Mouse (Mus musculus): Measurements from ENCODE around the gene Zfp768.
"Not testable (repeated sequence)": the region's sequence is repeated elsewhere in the genome, so short reads cannot be mapped to it uniquely, and the experiment has no call there.

The Zfp768 gene

DNA sequence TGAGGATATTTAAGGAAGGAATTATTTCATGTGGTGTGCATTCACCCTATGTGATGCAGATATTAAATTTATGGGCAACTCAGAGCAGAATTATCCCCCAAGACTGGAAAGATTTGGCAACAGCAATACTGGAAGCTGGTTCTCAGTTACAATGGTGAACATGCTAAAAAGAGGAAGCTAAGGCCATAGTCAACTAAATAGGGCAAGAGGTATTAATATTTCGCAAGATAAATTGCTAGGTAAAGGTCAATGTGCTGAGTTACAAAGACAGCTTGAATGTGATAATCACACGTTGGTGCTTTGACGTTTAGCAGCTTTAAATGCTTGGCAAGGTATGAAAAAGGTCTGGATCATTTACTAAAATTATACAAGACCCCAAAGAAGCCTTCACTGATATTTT, 10.4 kb upstream of the Zfp768 start:
- DNase-seq, result no peak

DNA sequence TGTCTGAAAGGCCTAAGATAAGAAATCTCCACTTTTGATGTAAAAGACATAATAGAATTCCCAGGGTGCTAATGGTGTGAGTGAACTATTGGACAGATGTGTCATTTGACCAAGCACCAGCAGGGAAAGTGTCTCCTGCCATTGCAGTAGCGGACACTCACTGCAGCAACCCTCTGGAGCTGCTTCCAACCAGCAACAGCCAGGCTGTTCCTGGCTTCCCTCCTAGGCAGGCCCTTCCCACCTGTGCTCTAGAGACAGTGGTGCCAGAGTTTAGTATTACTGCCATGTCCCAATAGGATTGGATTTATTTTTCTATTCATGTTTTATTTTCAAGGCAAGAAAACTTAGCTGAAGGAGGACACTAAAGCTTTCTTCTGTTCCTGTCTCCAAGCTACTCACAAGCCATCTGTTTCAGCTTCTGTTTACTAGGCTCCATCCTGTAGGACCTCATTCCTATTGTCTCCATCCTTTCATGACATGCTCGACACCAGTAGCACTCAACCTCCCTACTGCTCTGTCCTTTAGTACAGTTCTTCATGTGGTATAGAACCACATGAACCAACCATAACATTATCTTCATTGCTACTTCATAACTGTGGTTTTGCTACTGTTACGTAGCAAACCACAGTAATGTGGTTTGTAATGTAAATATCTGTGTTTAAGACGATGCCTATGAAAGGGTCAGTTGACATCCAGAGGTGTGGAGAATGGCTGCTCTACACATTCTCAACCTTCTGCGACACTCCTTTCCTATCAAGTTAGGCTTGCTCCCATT, 6.0 kb upstream of the Zfp768 start:
- no peak for DNase-seq

DNA sequence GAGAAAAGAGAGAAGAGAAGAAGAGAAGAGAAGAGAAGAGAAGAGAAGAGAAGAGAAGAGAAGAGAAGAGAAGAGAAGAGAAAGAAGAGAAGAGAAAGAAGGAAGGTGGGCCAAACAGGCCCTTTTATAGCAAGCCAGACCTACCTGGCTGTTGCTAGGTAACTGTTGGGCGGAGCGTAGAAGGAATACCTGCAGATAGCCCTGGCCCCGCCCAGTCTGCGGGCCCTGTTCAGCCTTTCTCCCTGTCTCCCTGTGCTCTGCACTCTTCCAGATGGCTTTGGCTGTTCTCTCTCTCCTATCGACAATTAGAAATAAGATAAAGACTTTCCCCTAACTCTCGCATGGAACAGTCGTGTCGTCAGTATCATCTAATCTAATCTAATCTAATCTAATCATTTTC, 1.3 kb upstream of the Zfp768 start:
- peak; percentile 83 for DNase-seq

DNA sequence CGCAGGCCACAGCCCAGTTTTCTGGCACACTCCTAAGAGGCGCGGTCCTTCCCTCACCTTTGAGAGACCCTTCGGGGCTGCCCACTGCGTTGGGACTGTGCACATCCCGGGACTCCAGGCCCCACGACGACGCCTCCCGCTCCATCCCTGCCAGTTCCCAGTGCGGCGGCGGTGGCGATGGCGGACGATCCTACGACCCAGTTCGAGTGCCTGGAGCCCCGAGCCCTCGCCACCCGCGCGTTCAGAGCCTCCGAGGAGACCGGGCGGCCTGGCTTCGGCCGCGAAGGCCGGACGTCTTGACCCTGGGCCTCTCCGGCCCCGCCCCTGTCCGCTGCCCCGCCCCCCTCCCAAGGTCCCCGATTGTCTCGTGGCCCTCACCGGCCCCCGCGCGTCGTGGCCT, 297 bp downstream of the Zfp768 start:
- peak; percentile 55 for DNase-seq

DNA sequence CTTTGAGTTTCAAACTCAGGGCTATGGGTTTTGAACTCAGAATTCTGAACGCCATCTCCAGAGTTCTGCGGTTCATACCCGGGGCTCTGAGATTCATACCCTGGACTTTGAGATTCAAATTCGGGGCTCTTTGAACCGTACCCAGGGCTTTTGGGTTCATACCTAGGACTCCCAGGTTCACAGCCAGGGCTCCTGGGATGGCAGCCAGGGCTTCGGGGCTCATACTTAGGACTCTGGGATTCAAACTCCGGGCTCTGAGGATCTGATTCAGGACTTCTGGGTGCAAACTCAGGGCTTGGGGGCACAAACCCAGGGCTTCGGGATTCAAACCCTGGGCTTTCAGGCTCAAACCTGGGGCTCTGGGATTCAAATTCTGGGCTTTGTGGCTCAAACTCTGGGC, 1.0 kb downstream of the Zfp768 start:
- DNase-seq, result no peak

DNA sequence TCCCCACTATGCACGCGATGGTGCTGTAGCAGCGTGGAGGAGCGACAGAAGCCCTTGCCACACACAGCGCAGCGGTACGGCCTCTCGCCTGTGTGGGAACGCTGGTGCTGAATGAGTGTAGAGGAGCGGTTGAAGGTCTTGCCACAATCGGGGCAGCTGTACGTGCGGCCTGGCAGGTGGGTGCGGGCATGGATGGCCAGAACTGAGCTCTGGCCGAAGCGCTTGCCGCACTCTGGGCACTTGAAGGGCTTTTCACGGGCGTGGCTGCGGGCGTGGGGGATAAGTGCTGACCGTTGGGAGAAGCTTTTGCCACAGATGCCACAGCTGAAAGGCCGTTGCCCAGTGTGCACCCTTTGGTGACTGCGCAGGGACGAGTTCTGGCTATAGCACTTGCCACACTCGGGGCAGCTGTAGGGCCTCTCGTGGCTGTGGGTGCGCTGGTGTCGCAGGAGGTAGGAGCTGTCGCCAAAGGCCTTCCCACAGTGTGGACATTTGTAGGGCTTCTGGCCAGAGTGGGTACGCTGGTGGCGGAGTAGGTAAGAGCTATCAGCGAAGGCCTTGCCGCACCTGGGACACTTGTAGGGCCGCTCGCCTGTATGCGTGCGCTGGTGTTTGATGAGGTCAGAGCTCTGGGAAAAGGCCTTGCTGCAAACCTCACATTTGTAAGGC, 1.9 kb downstream of the Zfp768 start:
- peak; percentile 19 for DNase-seq

DNA sequence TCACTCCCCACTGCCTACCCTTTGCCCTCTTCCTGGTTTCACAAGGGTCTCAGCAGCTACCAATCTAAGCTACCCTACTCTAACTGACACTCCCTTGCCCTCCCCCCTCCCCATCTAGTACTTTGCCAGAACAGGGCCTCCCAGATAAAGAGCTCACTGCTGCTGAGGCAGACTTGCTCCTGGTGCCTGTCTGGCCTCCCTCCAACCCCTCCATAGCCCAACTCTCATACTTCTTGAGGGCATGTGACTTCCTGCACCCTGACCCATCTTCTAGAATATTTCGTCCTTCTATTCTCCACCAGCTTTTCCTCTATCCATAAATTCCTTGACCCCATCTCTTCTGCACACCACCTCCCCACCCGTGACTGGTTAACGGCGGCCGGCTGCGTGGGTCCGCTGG, 2.5 kb downstream of the Zfp768 start:
- no peak for DNase-seq

DNA sequence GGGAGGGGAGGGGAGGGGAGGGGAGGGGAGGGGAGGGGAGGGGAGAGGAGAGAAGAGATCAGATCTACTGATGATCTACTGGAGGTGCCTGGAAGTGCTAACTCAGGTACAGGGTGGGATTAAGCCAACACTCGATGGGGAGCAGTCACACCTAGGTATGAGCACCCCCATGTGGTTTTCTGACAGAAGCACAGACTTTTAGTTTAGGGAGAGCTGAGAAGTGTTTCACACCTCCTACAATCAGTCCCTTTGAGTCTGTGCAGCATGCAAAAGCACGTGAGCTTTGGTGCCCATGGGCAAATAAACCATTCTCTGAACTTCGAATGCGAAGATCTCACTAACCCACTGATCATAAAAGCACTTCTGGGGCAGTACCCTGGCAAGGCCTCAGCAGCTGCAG, 3.1 kb downstream of the Zfp768 start:
- peak; percentile 16 for DNase-seq

DNA sequence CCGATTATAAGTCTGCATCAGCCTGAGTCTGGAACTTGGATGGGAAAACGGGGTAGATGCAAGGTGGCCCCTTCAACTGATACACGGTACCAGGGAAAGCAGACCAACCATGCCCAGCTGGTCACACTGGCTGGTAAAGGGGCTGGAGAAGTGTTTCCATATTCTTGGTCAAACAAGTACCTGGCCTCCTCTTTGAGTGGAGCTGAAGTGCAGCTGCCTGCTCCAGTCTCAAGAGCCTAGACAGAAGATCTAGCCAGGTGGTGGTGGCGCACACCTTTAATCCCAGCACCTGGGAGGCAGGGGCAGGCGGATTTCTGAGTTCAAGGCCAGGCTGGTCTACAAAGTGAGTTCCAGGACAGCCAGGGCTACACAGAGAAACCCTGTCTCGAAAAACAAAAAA, 3.5 kb downstream of the Zfp768 start:
- not testable (repeated sequence) for DNase-seq

DNA sequence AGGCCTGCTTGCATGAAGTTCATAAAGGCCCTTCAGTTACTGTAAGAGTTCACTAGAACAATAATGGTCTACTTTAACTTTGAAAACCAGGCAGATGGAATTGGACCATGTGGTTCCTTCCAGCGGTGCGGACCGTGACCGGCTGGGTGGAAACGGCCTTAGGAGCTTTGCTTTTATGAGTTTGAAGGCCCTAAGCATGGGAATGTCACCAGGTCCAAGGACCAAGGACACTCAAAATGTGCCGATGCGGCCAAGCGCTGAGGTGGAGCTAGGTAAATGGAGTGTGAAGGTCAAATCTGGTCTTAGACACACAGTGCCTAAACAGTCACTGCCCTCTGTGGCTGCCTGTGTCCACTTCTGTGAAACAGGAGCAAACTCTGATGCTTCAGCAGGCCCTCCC, 4.0 kb downstream of the Zfp768 start:
- DNase-seq, result no peak

DNA sequence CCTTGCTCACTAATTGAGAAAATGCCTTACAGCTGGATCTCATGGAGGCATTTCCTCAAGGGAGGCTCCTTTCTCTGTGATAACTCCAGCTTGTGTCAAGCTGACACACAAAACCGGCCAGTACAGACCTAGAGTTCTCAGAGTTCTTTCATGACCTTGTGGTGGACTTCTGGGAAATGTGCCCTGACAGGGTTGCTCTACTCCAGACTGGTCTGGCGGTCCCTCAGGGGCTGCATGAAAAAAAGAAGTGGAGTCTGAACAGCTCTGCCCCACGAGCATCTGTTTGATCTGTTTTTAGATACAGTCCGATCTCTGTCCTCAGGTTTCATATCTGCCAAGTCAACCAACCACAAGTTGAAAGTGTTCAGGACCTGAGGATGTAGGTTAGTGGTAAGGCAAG, 7.8 kb downstream of the Zfp768 start:
- no peak for DNase-seq

DNA sequence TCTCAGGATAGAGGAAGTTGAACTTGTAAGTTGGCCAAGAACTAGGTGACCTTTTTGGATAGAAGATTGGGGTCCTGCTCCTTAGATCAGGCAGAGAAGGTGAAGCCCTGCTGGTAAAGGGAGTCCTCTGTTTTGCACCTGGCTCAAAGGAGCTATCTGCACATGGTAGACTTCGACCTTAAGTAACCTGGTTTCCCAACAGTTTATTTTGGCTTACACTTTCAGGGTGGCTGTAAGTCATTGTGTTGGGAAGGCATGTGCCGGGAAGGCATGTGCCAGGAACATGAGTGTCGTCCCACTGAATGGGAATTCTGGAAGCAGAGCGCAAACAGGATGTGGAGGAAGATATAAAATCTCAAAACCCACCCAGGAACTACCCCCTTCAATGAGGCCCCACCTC, 9.8 kb downstream of the Zfp768 start:
- DNase-seq, result no peak

DNA sequence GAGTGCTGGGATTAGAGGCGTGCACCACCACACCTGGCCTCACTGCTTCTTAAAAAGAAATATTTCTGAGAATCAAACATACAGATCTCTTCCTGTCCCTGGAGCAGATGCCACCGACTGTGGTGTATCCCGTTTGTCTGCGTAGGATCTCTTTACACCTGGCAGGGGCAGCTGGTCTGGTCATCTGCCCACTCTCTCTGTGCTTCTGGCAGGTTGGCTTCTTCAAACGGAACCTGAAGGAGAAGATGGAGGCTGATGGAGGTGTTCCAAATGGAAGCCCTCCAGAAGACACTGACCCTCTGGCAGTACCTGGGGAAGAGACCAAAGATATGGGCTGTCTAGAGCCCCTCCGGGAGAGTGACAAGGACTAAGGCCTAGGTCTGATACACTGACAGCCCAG, 12.1 kb downstream of the Zfp768 start:
- no peak for DNase-seq

DNA sequence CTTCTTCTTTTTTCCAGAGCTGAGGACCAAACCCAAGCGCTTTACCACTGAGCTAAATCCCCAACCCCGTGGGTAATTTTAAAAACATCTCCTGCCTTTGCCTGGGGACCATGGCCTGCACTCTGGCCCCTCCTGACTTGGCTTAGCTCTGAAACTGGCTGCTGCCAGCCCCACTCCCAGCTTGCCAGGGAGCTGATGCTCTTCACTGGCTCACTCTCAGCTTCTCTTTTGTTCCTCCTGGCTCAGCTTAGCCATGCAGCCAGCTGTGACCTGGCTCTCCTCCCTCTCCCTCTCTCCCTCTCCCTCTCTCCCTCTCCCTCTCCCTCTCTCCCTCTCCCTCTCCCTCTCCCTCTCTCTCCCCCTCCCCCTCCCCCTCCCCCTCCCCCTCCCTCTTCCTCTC, 18.7 kb downstream of the Zfp768 start:
- DNase-seq, result peak; percentile 69

DNA sequence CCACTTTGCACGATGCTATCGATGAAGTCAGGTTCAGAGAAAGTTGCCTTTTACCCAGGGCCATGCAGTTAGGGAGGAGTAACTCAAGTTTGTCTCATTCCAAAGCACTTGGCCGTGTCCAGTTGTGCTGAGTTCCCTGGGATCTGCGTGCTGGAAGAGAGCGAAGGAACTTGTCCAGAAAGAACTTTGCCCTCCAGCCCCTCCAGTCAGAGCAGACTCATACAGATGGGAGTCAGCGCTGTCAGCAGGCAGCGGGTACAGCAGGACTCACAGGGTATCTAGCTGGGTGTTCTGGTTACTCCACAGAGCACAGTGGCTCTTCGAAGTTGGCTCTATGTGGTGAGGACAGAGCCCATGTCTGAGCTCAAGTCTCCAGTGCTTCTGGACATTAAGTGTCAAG, 19.8 kb downstream of the Zfp768 start:
- DNase-seq, result no peak

DNA sequence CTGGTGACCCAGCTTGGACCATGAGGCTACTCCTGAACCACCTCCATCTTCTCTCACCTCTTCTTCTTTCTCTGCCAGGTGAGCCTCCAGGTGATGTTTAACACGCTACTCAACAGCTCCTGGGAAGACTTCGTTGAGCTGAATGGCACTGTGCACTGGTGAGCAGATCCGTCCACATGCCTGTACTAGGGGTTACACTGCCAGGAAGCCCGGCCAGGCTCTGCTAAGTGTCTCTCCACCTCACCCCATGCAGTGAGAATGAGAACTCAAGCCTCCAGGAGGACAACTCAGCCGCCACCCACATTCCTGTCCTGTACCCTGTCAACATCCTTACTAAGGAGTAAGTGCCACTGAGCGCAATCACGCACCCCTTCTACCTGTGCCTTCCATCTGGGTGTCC, 20.4 kb downstream of the Zfp768 start:
- DNase-seq, result no peak

DNA sequence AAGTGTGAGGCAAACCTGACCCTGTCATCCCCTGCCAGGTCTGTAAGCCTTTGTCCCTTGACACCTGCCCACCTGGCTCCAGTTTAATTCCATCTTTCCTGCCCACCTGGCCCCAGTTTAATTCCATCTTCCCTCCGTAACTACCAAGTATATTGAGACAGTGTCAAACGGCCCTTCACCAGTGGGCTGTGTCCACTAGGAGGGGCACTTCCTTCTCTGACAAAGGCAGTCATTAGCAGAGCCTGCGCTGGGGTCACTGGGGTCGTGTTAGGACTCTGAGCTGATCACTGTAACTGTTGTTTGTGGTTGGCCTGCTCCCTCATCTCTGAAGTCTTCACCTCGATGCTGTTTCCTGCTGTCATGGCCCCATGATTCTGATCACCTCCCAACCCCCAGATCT, 23.3 kb downstream of the Zfp768 start:
- peak; percentile 75 for DNase-seq

DNA sequence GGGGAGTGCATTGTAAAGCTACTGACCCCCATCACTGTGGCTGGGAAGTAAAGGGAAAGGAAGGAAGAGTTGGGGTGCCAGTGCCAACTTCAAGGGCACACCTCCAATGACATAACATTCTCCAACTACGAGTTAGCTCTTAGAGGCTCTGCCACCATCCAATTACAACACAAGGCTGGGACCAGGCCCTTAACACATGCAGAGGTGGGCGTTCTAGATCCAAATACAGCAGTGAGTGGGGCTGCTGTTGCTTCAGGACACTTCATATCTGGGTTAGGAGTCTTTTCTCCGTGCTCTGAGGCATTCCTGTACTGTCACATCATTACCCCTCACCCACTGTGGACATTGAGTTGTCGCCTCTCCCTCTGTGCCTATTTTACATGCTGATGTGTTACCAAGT, 24.3 kb downstream of the Zfp768 start:
- DNase-seq, result no peak

DNA sequence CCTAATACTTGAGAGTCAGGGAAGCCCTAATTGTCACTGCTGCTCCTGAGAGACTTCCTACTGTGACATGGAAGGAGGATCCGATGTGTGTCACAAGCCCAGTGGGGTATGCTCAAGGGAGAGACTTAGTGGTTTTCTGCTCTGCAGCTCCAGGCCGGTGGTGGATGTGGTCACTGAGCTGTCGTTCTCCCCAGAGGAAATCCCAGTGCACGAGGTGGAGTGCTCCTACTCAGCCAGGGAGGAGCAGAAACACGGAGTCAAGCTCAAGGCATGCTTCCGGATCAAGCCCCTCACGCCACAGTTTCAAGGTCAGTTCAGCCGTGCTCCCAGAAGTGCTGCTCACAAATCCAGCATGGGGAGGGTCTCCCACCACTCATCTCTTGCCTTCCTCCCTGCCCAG, 31.5 kb downstream of the Zfp768 start:
- DNase-seq, result no peak

DNA sequence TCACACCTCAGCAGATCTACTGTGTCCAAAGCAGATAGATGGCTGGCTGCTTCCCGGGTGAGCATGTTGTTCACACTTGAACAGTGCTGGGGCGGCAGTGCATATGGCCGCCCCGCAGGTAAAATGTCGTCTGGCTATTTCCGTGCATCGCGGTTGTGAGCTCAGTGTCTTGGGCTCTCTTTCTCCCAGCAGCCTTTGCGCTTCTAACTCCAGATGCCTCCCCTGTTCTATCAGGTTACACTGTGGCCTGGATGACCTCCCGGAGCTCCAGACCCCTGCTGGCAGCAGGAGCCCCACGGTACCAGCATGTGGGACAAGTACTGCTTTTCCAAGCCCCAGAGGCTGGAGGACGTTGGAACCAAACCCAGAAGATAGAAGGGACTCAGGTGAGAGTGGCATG, 35.4 kb downstream of the Zfp768 start:
- DNase-seq, result no peak

DNA sequence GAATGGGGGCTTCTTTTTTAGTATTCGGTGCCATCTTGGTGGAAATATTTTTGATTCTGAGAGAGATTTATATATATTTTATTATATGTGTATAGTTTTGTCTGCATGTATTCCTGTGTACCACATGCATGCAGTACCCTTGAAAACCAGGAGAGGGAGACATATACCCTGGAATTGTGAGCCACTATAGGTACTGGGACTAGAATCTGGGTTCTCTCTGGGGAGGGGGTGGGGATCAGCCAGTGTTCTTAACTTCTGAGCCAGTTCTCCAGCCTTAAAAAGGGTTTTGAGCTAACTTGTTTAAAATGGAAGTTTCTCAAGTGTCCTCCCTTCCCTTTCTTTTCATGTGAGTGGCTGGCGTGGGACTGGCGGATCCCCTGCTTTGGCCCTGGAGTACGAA, 36.5 kb downstream of the Zfp768 start:
- DNase-seq, result peak; percentile 79

DNA sequence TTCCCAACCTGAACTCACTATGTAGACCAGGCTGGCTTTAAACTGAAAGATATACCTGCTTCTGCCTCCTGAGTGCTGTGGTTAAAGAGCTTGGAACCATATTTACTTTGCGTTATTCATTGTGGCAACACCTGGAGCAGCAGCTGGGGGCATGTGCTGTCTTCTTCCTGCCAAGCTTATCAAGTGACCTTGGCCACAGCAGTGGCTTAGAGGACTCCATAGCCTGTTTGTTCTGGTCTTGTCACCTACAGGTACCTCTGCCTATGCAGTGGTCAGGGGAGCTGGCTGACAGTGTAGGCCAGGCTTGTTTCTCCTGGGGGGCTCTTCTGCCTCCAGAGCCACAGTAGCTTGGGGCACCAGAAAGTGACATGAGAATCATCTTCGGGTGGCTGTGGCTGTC, 37.0 kb downstream of the Zfp768 start:
- no peak for DNase-seq

DNA sequence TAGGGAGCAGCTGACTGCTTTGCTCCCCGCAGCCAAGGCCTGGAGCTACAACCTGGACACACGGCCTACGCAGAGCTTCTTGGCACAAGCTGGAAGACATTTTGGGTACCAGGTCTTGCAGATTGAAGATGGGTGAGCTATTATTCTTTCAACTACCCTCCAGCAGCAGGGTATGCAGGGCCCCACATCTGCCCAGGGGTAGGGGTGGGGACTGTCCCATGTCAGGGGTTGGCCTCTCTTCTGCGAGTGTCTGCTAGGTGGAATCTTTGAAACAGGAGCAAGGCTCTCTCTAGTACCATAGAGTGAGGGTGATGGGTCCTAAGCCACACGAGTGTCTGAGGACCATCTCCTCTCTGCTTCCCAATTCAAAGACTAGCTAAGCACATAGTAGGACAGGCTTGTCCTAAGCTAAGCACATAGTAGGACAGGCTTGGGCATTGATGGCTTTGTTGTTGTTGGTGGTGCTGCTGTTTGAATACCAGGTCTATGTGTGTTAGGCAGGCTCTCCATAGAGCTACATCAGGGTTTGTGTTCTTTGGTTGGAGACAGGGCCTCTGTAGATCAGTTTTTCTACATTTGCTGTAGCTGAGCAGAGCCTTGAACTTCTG, 47.7 kb downstream of the Zfp768 start:
- no peak for DNase-seq

DNA sequence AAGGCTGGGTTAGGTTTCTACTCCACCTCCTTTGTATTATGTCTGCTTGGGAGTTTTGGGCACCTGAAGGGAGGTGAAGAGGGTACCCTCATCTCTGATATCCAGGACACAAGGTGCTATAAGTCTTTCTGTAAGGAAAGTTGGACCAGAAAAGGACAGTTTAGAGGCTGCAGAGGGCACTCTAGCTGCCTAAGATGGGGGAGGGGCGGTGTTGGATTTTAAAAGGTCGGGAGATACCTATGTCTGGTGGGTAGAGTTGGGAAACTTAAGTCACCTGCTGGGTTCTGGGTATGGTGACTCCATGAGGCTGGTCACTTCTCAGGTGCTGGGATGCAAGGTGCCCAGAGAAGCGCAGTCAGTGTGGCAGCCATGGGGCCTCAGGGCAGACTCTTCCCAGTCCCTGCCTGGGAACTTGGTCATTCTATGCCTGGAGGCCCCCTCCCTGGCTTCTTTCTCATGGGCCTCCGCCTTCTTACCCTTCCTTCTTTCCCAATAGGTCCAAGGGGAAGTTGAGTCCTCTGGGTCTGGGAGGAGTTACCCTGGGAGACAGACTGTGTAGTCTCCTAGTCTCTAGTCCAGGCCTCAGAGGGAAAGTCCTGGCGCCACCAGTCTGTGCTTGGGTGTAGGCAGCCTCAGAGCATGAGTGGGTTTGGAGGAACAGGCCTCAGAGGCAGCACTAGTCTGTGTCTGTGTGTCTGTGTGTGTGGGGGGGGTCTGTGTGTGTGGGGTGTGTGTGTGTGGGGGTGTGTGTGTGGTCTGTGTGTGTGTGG, 48.4 kb downstream of the Zfp768 start:
- no peak for DNase-seq

Data from lung, postnatal 10 days (tissue).